Mouse (Mus musculus) intestine, embryonic 14.5 days (tissue): ENCODE data around the gene Gm47995. TPM values are rescaled to one million over a fixed set of nuclear protein-coding genes. Genes with fewer than 3 reads are reported as not detected.

Experiments
- ATAC-seq: fragments of 200-750 bp; cut with Nextera tagmentation; replicated peaks from 2 replicates; pipeline ENCODE4 v1.8.0; 2017; ENCODE audit warnings: low read depth, moderate number of reproducible peaks, moderate TSS enrichment, moderate library complexity; ENCODE audit not compliant: low FRiP score, low TSS enrichment
- DNase-seq: peaks from one replicate; pipeline ENCODE4 v3.0.0-alpha.2; 2018; ENCODE audit warnings: low spot score
- H3K27ac ChIP-seq: fragments of 300-500 bp; sonication (generic); 2 replicates; pipeline ENCODE4 v1.5.1; 2014; ENCODE audit warnings: low read depth, mild to moderate bottlenecking, control low read depth
- H3K27me3 ChIP-seq: fragments of 300-500 bp; sonication (generic); replicated peaks from 2 replicates; pipeline ENCODE4 v1.6.1; 2014; ENCODE audit warnings: low read length, control low read depth; ENCODE audit not compliant: control insufficient read depth, insufficient read depth
- H3K36me3 ChIP-seq: fragments of 300-500 bp; sonication (generic); 2 replicates; pipeline ENCODE4 v1.6.1; 2014; ENCODE audit warnings: low read length, control low read depth; ENCODE audit not compliant: control insufficient read depth, insufficient read depth
- H3K4me1 ChIP-seq: fragments of 300-500 bp; sonication (generic); replicated peaks from 2 replicates; pipeline ENCODE4 v1.6.1; 2014; ENCODE audit warnings: low read length, control low read depth, mixed read lengths; ENCODE audit not compliant: control insufficient read depth, insufficient read depth
- H3K4me2 ChIP-seq: fragments of 300-500 bp; sonication (generic); 2 replicates; pipeline ENCODE4 v1.6.1; 2014; ENCODE audit warnings: low read length
- H3K4me3 ChIP-seq: fragments of 300-500 bp; sonication (generic); 2 replicates; pipeline ENCODE4 v1.5.1; 2014; ENCODE audit warnings: low read depth, low read length, control low read depth, mixed read lengths
- H3K9ac ChIP-seq: fragments of 300-500 bp; sonication (generic); 2 replicates; pipeline ENCODE4 v1.6.1; 2014; ENCODE audit warnings: mild to moderate bottlenecking, low read length
- H3K9me3 ChIP-seq: fragments of 300-500 bp; sonication (generic); 2 replicates; pipeline ENCODE4 v1.6.1; 2016; ENCODE audit warnings: low read length, control low read depth; ENCODE audit not compliant: control insufficient read depth
- WGBS: fragments of 180-500 bp; shearing (Covaris S2); extraction: QIAGEN DNeasy Blood & Tissue Kit; methylation state at CpG from one replicate; pipeline ENCODE4 v1.1.7; 2014; 5-methylcytosine and 5-hydroxymethylcytosine counted together
- polyA plus RNA-seq: library from polyadenylated mRNA; unstranded; fragments of >200 nt; fragmentation: Nextera tagmentation; extraction: Ambion mirVana; gene quantifications from 2 replicates; pipeline ENCODE4 v1.2.1, GENCODE M21; 2014

The Gm47995 gene
- polyA plus RNA-seq, 1 experiment from 2014 or later: not detected

DNA sequence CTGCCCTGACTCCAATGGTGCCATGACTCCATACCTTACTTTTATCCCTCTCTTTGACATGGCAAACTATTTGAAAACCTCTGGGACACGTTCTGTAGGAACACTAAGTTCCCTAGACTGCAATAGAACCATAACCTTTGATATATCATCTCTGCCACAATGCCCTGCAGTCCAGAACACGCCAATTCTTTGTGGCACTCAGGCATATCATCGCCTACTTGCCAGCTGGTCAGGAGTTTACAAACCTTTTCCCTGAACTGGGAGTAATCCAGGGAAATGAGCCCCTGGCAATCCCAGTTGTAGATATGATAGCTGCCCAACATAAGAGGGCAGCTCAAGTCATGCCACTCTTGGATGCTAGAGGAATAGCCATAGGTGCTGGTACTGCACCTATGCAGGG is 34.1 kb downstream of the Gm47995 start:
- 83% methylated on average over 3 of the region's 3 CpGs for WGBS
- H3K4me2 ChIP-seq: no peak overlapping the region
- H3K27me3 ChIP-seq: no peaks in the 10 kb centered on the region
- H3K4me3 ChIP-seq: no peak overlapping the region
- no peak overlapping the region for H3K27ac ChIP-seq
- H3K9me3 ChIP-seq: no peaks in the 10 kb centered on the region
- H3K9ac ChIP-seq: no peak overlapping the region
- no peaks in the 10 kb centered on the region for H3K4me1 ChIP-seq
- no peak for ATAC-seq
- H3K36me3 ChIP-seq: no peaks in the 10 kb centered on the region
- DNase-seq: no peak

DNA sequence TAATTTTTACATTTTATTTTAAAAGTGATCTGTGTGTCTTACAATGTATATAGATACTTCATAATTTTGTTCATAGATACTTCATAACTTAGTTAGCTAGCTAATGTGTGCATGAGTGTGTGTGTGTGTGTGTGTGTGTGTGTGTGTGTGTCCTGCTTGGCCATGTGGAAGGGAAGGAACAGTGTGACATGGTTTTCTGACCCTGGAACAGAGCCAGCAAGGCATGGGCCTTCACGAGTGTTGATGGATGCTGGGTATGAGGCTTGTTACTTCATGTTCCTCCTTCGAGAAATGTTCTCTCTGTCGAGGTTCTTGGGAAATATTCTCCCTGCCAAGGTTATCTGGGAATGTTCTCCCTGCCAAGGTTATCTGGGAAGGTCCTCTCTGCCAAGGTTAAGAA is 35.5 kb downstream of the Gm47995 start:
- Histone ChIP-seq H3K4me2 (no peak overlapping the region), H3K27ac (no peak overlapping the region), H3K27me3 (no peaks in the 10 kb centered on the region), H3K4me1 (no peaks in the 10 kb centered on the region), H3K9me3 (no peaks in the 10 kb centered on the region), H3K36me3 (no peaks in the 10 kb centered on the region), H3K4me3 (no peak overlapping the region), H3K9ac (no peak overlapping the region)
- DNase-seq (no peak), ATAC-seq (no peak)
- 73% methylated on average over 3 of the region's 3 CpGs for WGBS

DNA sequence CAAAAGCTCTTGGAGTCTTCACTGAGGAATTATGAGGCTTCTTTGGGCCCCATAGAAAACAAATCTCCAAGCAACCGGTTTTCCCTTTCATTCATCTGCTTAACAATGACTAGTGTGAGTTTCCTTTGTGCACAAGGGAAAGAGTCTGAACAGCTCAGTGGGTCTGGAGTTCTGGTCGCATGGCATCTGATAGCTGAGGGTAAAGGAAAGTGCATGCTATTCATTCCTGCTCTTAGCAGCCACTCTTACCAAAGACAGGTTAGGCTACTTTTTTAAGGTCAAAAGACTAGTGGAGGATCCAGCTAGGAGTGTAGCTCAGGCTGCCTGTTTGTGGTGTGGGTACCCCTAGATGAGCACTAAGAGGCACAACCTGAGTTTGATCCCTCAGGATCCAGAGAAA is 37.3 kb downstream of the Gm47995 start:
- Histone ChIP-seq H3K9ac (no peak overlapping the region), H3K9me3 (0 out of 2 replicates have a peak, but pooled peaks cover 4% of the 10 kb centered on the region), H3K27ac (no peak overlapping the region), H3K4me1 (no peaks in the 10 kb centered on the region), H3K4me2 (no peak overlapping the region), H3K27me3 (no peaks in the 10 kb centered on the region), H3K4me3 (no peak overlapping the region), H3K36me3 (no peaks in the 10 kb centered on the region)
- ATAC-seq (no peak), DNase-seq (no peak)
- 58% methylated on average over 2 of the region's 2 CpGs for WGBS

DNA sequence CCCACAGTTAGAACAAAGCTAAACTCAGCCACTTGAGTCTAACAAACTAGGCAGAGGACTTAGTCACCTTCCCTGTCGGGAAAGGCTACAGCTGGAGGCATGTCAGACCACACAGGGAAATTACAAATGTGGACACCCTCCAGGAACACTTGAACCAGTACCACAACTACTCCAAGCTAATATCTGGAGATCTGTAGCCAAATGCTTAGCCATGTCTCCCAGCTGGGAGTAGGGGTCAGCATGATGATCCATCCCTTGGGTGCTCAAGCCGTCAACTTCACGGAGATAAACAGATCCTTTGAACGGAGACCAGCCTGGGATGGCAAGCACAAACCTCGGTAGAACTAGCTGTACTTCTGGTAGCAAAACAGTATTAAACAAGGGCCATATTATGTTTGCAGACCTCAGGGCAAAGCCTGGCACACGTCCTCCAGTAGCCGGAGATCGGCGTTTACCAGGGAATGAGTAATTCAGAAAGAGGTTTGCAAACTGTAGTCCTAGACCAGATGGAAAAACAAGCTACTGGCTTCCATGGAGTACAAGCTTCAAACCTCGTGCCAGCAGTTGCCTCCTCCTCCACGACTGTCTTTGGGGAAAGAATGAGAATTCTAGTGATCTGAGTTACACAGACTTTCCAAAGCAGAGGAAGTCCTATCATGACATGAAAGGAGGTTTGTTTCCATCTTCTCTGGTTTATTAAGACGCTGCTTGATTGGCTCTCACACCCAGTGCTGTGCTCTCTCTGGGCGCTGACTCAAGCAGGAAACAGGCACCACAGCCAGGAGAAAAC is 38.1 kb downstream of the Gm47995 start:
- no peaks in the 10 kb centered on the region for H3K36me3 ChIP-seq
- no peak overlapping the region for H3K4me2 ChIP-seq
- WGBS: 62% methylated on average over 13 of the region's 13 CpGs
- 0 out of 2 replicates have a peak, but pooled peaks cover 5% of the 10 kb centered on the region for H3K9me3 ChIP-seq
- no peaks in the 10 kb centered on the region for H3K4me1 ChIP-seq
- no peak for ATAC-seq
- H3K9ac ChIP-seq: no peak overlapping the region
- H3K27me3 ChIP-seq: no peaks in the 10 kb centered on the region
- no peak overlapping the region for H3K27ac ChIP-seq
- DNase-seq: no peak
- no peak overlapping the region for H3K4me3 ChIP-seq

DNA sequence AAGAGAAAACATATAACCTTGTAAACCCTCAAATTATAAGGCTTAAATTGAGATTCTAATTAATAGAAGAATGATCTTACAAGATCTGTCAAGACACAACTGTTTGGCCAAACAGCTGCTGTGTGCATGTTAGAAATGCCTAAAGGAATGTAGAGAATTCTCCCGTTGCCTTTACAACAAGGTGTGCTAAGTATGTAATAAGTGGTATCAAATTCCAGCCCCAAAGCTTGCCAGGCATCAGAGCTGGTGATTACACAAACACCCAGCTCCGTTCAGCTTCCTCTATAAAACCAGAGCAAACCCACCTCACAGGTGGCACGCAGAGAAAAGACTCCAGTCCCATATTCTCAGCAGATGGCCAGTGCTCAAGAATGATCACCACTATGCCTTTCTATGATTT is 39.5 kb downstream of the Gm47995 start:
- Histone ChIP-seq H3K4me1 (no peaks in the 10 kb centered on the region), H3K4me2 (no peak overlapping the region), H3K36me3 (no peaks in the 10 kb centered on the region), H3K27me3 (no peaks in the 10 kb centered on the region), H3K9ac (no peak overlapping the region), H3K4me3 (no peak overlapping the region), H3K9me3 (0 out of 2 replicates have a peak, but pooled peaks cover 5% of the 10 kb centered on the region), H3K27ac (no peak overlapping the region)
- DNase-seq (no peak), ATAC-seq (no peak)
- 65% methylated on average over 3 of the region's 3 CpGs for WGBS

DNA sequence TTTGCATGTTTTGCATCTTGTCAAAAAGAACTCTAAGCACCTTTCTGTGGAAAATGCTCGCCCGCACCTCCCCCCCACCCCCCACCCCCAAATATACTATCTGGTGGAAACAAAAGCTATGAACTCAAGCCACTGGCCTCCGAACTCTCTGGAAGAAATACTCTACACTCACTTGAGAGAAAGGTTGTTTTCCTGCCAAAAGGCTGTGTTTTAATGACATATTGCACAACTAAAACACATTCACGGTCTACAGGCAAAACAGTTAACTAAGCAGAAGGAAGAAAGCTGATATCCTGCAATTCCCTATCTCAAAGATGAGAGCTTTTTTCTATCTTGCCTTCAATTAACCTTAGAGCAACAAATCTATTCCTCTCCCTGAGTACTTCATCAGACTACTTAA is 45.1 kb downstream of the Gm47995 start:
- H3K36me3 ChIP-seq: no peaks in the 10 kb centered on the region
- no peaks in the 10 kb centered on the region for H3K4me1 ChIP-seq
- 0 out of 2 replicates have a peak, but pooled peaks cover 5% of the 10 kb centered on the region for H3K9me3 ChIP-seq
- WGBS: 89% methylated on average over 4 of the region's 4 CpGs
- DNase-seq: no peak
- no peak for ATAC-seq
- no peak overlapping the region for H3K27ac ChIP-seq
- H3K27me3 ChIP-seq: no peaks in the 10 kb centered on the region
- no peak overlapping the region for H3K9ac ChIP-seq
- H3K4me2 ChIP-seq: no peak overlapping the region
- H3K4me3 ChIP-seq: no peak overlapping the region

DNA sequence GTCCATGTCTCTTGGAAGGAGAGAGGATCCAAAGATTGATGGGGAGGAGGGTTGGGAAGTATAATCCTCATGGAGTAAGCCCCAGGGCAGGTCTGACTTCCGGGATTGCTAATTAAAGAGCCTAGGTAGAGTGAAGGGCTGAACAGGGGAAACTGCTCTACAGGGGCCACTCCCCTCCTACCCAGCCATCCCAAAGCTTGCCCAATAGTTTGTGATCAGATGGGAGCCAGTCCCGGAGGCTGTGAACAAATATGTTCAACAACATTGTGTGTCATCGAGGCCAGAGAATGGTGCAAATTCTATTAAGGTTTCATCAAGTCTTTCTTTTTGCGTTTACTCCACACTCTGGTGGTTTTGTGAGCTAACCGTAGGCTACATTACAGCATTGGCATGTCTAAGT is 45.8 kb downstream of the Gm47995 start:
- 96% methylated on average over 5 of the region's 5 CpGs for WGBS
- no peak overlapping the region for H3K4me2 ChIP-seq
- H3K9ac ChIP-seq: no peak overlapping the region
- H3K9me3 ChIP-seq: 0 out of 2 replicates have a peak, but pooled peaks cover 5% of the 10 kb centered on the region
- ATAC-seq: no peak
- no peaks in the 10 kb centered on the region for H3K27me3 ChIP-seq
- no peaks in the 10 kb centered on the region for H3K36me3 ChIP-seq
- no peak overlapping the region for H3K27ac ChIP-seq
- no peak overlapping the region for H3K4me3 ChIP-seq
- DNase-seq: no peak
- no peaks in the 10 kb centered on the region for H3K4me1 ChIP-seq

DNA sequence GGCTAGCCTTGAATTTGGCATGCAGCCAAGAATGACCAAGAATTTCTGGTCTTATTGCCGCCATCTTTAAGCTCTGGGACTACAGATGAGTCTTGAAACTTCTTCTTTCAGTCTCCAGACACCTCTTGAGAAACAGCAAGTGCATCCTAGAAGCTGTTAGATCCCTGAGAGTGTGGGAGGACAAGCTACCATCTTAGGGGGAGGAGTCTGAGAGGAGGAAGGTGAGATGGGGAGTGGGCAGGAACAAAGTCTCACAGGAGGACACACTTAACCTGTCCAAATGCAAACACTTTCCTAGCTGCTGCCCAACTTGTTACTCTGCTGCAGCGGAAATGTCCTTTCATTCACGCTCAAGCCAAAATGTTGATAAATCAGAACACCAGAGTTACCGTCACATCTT is 46.5 kb downstream of the Gm47995 start:
- WGBS: 81% methylated on average over 4 of the region's 4 CpGs
- H3K4me3 ChIP-seq: no peak overlapping the region
- H3K9ac ChIP-seq: no peak overlapping the region
- 0 out of 2 replicates have a peak, but pooled peaks cover 5% of the 10 kb centered on the region for H3K9me3 ChIP-seq
- no peak overlapping the region for H3K27ac ChIP-seq
- no peaks in the 10 kb centered on the region for H3K36me3 ChIP-seq
- ATAC-seq (no peak), DNase-seq (no peak)
- no peak overlapping the region for H3K4me2 ChIP-seq
- H3K27me3 ChIP-seq: no peaks in the 10 kb centered on the region
- no peaks in the 10 kb centered on the region for H3K4me1 ChIP-seq

DNA sequence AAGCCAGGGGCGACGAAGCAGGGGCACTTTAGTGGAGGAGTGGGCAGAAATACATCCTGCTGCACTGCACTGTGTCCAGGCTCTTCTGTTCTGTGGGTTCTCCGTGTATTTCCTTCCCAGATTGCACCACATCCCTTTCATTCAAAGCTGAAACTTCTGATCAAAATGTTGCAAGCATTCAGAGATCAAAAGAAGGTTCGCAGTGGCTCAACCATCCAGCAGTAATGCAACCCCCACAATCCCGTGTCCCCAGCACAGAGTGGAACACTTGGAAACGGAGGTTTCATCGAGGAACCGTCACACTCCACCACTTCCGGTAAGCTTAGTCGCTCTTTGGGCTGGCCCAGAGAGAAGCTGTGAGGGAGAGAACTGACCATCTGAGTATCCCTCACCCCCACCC is 46.9 kb downstream of the Gm47995 start:
- ATAC-seq (no peak), DNase-seq (no peak)
- Histone ChIP-seq H3K9ac (no peak overlapping the region), H3K36me3 (no peaks in the 10 kb centered on the region), H3K4me2 (no peak overlapping the region), H3K27ac (no peak overlapping the region), H3K9me3 (0 out of 2 replicates have a peak, but pooled peaks cover 5% of the 10 kb centered on the region), H3K4me3 (no peak overlapping the region), H3K27me3 (no peaks in the 10 kb centered on the region), H3K4me1 (no peaks in the 10 kb centered on the region)
- 84% methylated on average over 10 of the region's 10 CpGs for WGBS
